Mouse (Mus musculus) myocyte (in vitro differentiated cells): ENCODE results near the gene Etv1.

ENCODE experiments used
- POLR2A ChIP-seq: IDR thresholded peaks from one replicate; pipeline ENCODE4 v1.6.1; 2011; ENCODE audit warnings: low read depth, mild to moderate bottlenecking, control low read depth, moderate library complexity; ENCODE audit not compliant: insufficient read length
- POLR2AphosphoS2 ChIP-seq: IDR thresholded peaks from one replicate; pipeline ENCODE4 v1.6.1; 2011; ENCODE audit warnings: low read depth, control low read depth; ENCODE audit not compliant: insufficient read length

GRCm38 (mm10) chr12:38780955-38781304 is 1.8 kb downstream of the Etv1 start:
- TF ChIP-seq POLR2A: no peak
- TF ChIP-seq POLR2AphosphoS2: no peak
